Mouse (Mus musculus) small intestine, adult 2 months (tissue): Measurements from ENCODE around the gene Mmp1b.

Experiments
- CTCF ChIP-seq: fragments of 200-500 bp; IDR thresholded peaks from 2 replicates; pipeline ENCODE4 v1.5.1; 2012; ENCODE audit warnings: low read depth, mild to moderate bottlenecking, control low read depth, inconsistent platforms, low read length, moderate library complexity, mixed read lengths; ENCODE audit not compliant: insufficient replicate concordance, insufficient read length; ENCODE audit errors: extremely low read depth
- POLR2A ChIP-seq: fragments of 200-500 bp; IDR thresholded peaks from 2 replicates; pipeline ENCODE4 v1.6.1; 2012; ENCODE audit warnings: low read depth, mild to moderate bottlenecking, control low read depth, inconsistent platforms, low read length, moderate library complexity

- TF ChIP-seq CTCF (no peak), POLR2A (no peak)
These were observed 43.7 kb downstream of the Mmp1b start, which contains the start of gene Mmp12 for GRCm38 (mm10) chr9:7344107-7344506.
